Mouse (Mus musculus): Measurements from ENCODE around the gene Fmo5.

GRCm38 (mm10) chr3:97590699-97591098, 37.9 kb upstream of the Fmo5 start:
- TF ChIP-seq CTCF (IDR thresholded peaks at IDR 0.05; ENCODE audit: insufficient read depth, low read length): no peak
- TF ChIP-seq POLR2A (IDR thresholded peaks at IDR 0.05; ENCODE audit: borderline replicate concordance, extremely low read depth, low read depth, low read length): no peak

Measured in lung, adult 2 months (tissue).